Mouse (Mus musculus): Measurements from ENCODE around the gene Mis18bp1.

GRCm38 (mm10) chr12:65108746-65109145, 63.7 kb downstream of the Mis18bp1 start:
- TF ChIP-seq POLR2A (IDR thresholded peaks at IDR 0.05; ENCODE audit: low read depth, low read length) (no peak), CTCF (IDR thresholded peaks at IDR 0.05; ENCODE audit: extremely low read depth, insufficient read length, insufficient replicate concordance, low read depth, low read length) (no peak)
